Mouse (Mus musculus): ENCODE measurements at regions not wholly inside any gene's neighbourhood (a gene's known extent, or its start where the extent isn't known, plus 50 kb on each side); places are given as distances from the start of the nearest gene placed in this dataset.

GRCm38 (mm10) chr16:50095858-50096551 lies 295.7 kb downstream of the Cd47 start:
- no peak for ATAC-seq

GRCm38 (mm10) chr16:50096563-50096962 lies 296.2 kb downstream of the Cd47 start:
- WGBS: 65% methylated on average over 2 of the region's 2 CpGs
- H3K27me3 ChIP-seq (replicated peaks; ENCODE audit: insufficient read depth, low read length): no peaks in the 10 kb centered on the region
- TF ChIP-seq EP300 (IDR thresholded peaks at IDR 0.05) (no peak), CTCF (IDR thresholded peaks at IDR 0.05) (no peak)
- H3K27ac ChIP-seq (ENCODE audit: low read length): no peak overlapping the region
- no peak overlapping the region for H3K9ac ChIP-seq (replicated peaks; ENCODE audit: low read depth)
- H3K4me3 ChIP-seq (ENCODE audit: low read depth, low read length): no peak overlapping the region
- H3K4me2 ChIP-seq (replicated peaks; ENCODE audit: low read depth, low read length): no peak overlapping the region
- ATAC-seq (no peak), DNase-seq (ENCODE audit: low spot score) (no peak)
- no peaks in the 10 kb centered on the region for H3K36me3 ChIP-seq (ENCODE audit: insufficient read depth, low read length)
- H3K9me3 ChIP-seq (ENCODE audit: low read length): no peaks in the 10 kb centered on the region
- H3K4me1 ChIP-seq (ENCODE audit: insufficient read depth, low read depth, low read length): no peaks in the 10 kb centered on the region

More at GRCm38 (mm10) chr16:50095858-50096551, 295.7 kb downstream of the Cd47 start:
- TF ChIP-seq CTCF (IDR thresholded peaks at IDR 0.05) (no peak), EP300 (IDR thresholded peaks at IDR 0.05) (no peak)
- WGBS: 45% methylated on average over 6 of the region's 6 CpGs
- Histone ChIP-seq H3K4me1 (ENCODE audit: insufficient read depth, low read depth, low read length) (no peaks in the 10 kb centered on the region), H3K27ac (ENCODE audit: low read length) (no peak overlapping the region), H3K36me3 (ENCODE audit: insufficient read depth, low read length) (no peaks in the 10 kb centered on the region), H3K4me2 (replicated peaks; ENCODE audit: low read depth, low read length) (no peak overlapping the region), H3K27me3 (replicated peaks; ENCODE audit: insufficient read depth, low read length) (no peaks in the 10 kb centered on the region), H3K9ac (replicated peaks; ENCODE audit: low read depth) (no peak overlapping the region), H3K9me3 (ENCODE audit: low read length) (no peaks in the 10 kb centered on the region), H3K4me3 (ENCODE audit: low read depth, low read length) (no peak overlapping the region)
- DNase-seq (ENCODE audit: low spot score): no peak

GRCm38 (mm10) chr16:50103340-50103739 lies 303.0 kb downstream of the Cd47 start:
- Histone ChIP-seq H3K36me3 (ENCODE audit: insufficient read depth, low read length) (no peaks in the 10 kb centered on the region), H3K9ac (replicated peaks; ENCODE audit: low read depth) (no peak overlapping the region), H3K27ac (ENCODE audit: low read length) (no peak overlapping the region), H3K4me3 (ENCODE audit: low read depth, low read length) (no peak overlapping the region), H3K4me2 (replicated peaks; ENCODE audit: low read depth, low read length) (no peak overlapping the region), H3K9me3 (ENCODE audit: low read length) (no peaks in the 10 kb centered on the region), H3K4me1 (ENCODE audit: insufficient read depth, low read depth, low read length) (no peaks in the 10 kb centered on the region), H3K27me3 (replicated peaks; ENCODE audit: insufficient read depth, low read length) (no peaks in the 10 kb centered on the region)
- no peak for TF ChIP-seq EP300 (IDR thresholded peaks at IDR 0.05)
- no peak for TF ChIP-seq CTCF (IDR thresholded peaks at IDR 0.05)
- no peak for ATAC-seq
- 59% methylated on average over 7 of the region's 7 CpGs for WGBS
- DNase-seq (ENCODE audit: low spot score): no peak

DNA sequence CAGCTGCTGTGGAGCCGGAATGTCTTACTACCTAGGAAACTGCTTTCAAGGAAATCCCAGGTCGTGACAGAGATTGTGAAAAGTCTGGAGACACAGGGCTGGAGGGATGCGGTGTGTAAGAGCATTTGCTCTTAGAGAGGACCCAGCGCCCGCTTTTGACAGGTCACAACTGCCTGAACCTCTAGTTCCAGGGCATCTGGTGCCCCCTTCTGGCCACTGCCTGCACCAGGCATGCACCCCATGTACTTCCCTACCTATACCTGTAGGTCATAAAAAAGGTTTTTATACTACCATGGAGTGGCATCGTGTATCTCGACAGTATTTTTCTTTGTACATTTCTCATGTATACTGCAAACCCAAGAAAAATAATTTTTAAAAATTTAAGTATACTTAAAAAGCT lies 314.0 kb downstream of the Bbx start:
- DNase-seq (ENCODE audit: low spot score) (no peak), ATAC-seq (no peak)
- Histone ChIP-seq H3K27ac (ENCODE audit: low read length) (no peak overlapping the region), H3K9ac (replicated peaks; ENCODE audit: low read depth) (no peak overlapping the region), H3K9me3 (ENCODE audit: low read length) (no peaks in the 10 kb centered on the region), H3K36me3 (ENCODE audit: insufficient read depth, low read length) (no peaks in the 10 kb centered on the region), H3K4me1 (ENCODE audit: insufficient read depth, low read depth, low read length) (no peaks in the 10 kb centered on the region), H3K4me3 (ENCODE audit: low read depth, low read length) (no peak overlapping the region), H3K4me2 (replicated peaks; ENCODE audit: low read depth, low read length) (no peak overlapping the region), H3K27me3 (replicated peaks; ENCODE audit: insufficient read depth, low read length) (no peaks in the 10 kb centered on the region)
- no peak for TF ChIP-seq EP300 (IDR thresholded peaks at IDR 0.05)
- 0 out of 2 replicates have a peak, but pooled peaks have one; percentile 10 for TF ChIP-seq CTCF (IDR thresholded peaks at IDR 0.05)
- 96% methylated on average over 7 of the region's 7 CpGs for WGBS

- DNase-seq (ENCODE audit: low spot score): no peak
- Histone ChIP-seq H3K27me3 (replicated peaks; ENCODE audit: insufficient read depth, low read length) (no peaks in the 10 kb centered on the region), H3K4me2 (replicated peaks; ENCODE audit: low read depth, low read length) (no peak overlapping the region), H3K27ac (ENCODE audit: low read length) (no peak overlapping the region), H3K9ac (replicated peaks; ENCODE audit: low read depth) (no peak overlapping the region), H3K4me1 (ENCODE audit: insufficient read depth, low read depth, low read length) (no peaks in the 10 kb centered on the region), H3K36me3 (ENCODE audit: insufficient read depth, low read length) (no peaks in the 10 kb centered on the region), H3K4me3 (ENCODE audit: low read depth, low read length) (no peak overlapping the region), H3K9me3 (ENCODE audit: low read length) (no peaks in the 10 kb centered on the region)
- TF ChIP-seq CTCF (IDR thresholded peaks at IDR 0.05) (no peak), EP300 (IDR thresholded peaks at IDR 0.05) (no peak)
- 49% methylated on average over 2 of the region's 2 CpGs for WGBS
- no peak for ATAC-seq
These were observed 309.7 kb downstream of the Bbx start for GRCm38 (mm10) chr16:50122460-50122859.

DNA sequence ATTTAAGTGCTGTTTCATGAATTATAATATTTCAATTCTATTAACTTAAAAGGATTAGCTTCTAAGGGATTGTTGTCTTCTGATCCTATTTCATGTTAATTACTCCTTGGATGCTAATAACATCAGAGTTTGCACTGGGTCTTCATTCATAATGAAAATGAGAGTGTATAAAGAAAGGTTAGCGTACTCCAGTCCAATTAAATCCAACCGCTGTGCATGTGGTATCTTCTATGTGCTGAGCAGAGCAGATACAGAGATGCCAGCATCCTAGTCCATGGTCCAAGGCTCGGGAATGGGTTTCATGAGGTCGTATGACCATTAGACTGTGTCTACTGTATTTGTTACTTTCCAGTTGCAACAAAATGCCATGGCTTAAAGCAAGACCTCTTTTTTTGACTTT lies 307.5 kb downstream of the Bbx start:
- H3K4me2 ChIP-seq (replicated peaks; ENCODE audit: low read depth, low read length): no peak overlapping the region
- no peak for DNase-seq (ENCODE audit: low spot score)

More for the DNA sequence above, 307.5 kb downstream of the Bbx start:
- no peak for ATAC-seq
- WGBS: 96% methylated on average over 4 of the region's 4 CpGs
- TF ChIP-seq CTCF (IDR thresholded peaks at IDR 0.05) (no peak), EP300 (IDR thresholded peaks at IDR 0.05) (no peak)
- H3K27me3 ChIP-seq (replicated peaks; ENCODE audit: insufficient read depth, low read length): no peaks in the 10 kb centered on the region
- H3K27ac ChIP-seq (ENCODE audit: low read length): no peak overlapping the region
- no peak overlapping the region for H3K9ac ChIP-seq (replicated peaks; ENCODE audit: low read depth)
- H3K4me1 ChIP-seq (ENCODE audit: insufficient read depth, low read depth, low read length): no peaks in the 10 kb centered on the region
- no peaks in the 10 kb centered on the region for H3K9me3 ChIP-seq (ENCODE audit: low read length)
- H3K4me3 ChIP-seq (ENCODE audit: low read depth, low read length): no peak overlapping the region
- no peaks in the 10 kb centered on the region for H3K36me3 ChIP-seq (ENCODE audit: insufficient read depth, low read length)
